Mouse (Mus musculus) embryonic facial prominence, embryonic 15.5 days (tissue): Measurements from ENCODE around the gene Slc19a3. TPM values are rescaled to one million over a fixed set of nuclear protein-coding genes. Genes with fewer than 3 reads are reported as not detected.

Experiments
- ATAC-seq: fragments of 200-750 bp; cut with Nextera tagmentation; 2 replicates; pipeline ENCODE4 v1.8.0; 2017; ENCODE audit warnings: low read depth, moderate TSS enrichment; ENCODE audit not compliant: insufficient number of reproducible peaks, low FRiP score, low TSS enrichment
- H3K27ac ChIP-seq: fragments of 300-500 bp; sonication (generic); replicated peaks from 2 replicates; pipeline ENCODE4 v1.5.1; 2015; ENCODE audit warnings: mild to moderate bottlenecking, inconsistent platforms
- H3K27me3 ChIP-seq: fragments of 300-500 bp; sonication (generic); 2 replicates; pipeline ENCODE4 v1.6.1; 2015; ENCODE audit warnings: inconsistent platforms
- H3K36me3 ChIP-seq: fragments of 300-500 bp; sonication (generic); 2 replicates; pipeline ENCODE4 v1.6.1; 2015; ENCODE audit warnings: mild to moderate bottlenecking, inconsistent platforms
- H3K4me1 ChIP-seq: fragments of 300-500 bp; sonication (generic); 2 replicates; pipeline ENCODE4 v1.6.1; 2015; ENCODE audit warnings: inconsistent platforms
- H3K4me2 ChIP-seq: fragments of 300-500 bp; sonication (generic); replicated peaks from 2 replicates; pipeline ENCODE4 v1.6.1; 2015; ENCODE audit warnings: mild to moderate bottlenecking, inconsistent platforms
- H3K4me3 ChIP-seq: fragments of 300-500 bp; sonication (generic); replicated peaks from 2 replicates; pipeline ENCODE4 v1.5.1; 2015; ENCODE audit warnings: mild to moderate bottlenecking, inconsistent platforms
- H3K9ac ChIP-seq: fragments of 300-500 bp; sonication (generic); 2 replicates; pipeline ENCODE4 v1.6.1; 2015; ENCODE audit warnings: inconsistent platforms
- H3K9me3 ChIP-seq: fragments of 300-500 bp; sonication (generic); replicated peaks from 2 replicates; pipeline ENCODE4 v1.6.1; 2016; ENCODE audit warnings: inconsistent platforms
- whole genome bisulfite sequencing: fragments of 180-500 bp; shearing (Covaris S2); methylation state at CpG from one replicate; pipeline ENCODE4 v1.1.7; 2015; 5-methylcytosine and 5-hydroxymethylcytosine counted together
- polyA plus RNA-seq: library from polyadenylated mRNA; unstranded; fragments of >200 nt; fragmentation: Nextera tagmentation; extraction: Ambion mirVana; gene quantifications from 2 replicates; pipeline ENCODE4 v1.2.1, GENCODE M21; 2015

Slc19a3 gene
- 0.33 and 0.36 TPM in 2 replicates for polyA plus RNA-seq

GRCm38 (mm10) chr1:83038109-83038672 lies at the start of gene Slc19a3:
TSS of gene Slc19a3 (minus strand) at chr1:83038448.
- Histone ChIP-seq H3K4me1 (0 out of 2 replicates have a peak, but pooled peaks cover 4% of the 10 kb centered on the region), H3K9ac (peak within 1 kb of the TSS; percentile 28), H3K9me3 (no peaks in the 10 kb centered on the region), H3K4me2 (peak within 1 kb of the TSS; percentile 54), H3K36me3 (no peaks in the 10 kb centered on the region), H3K27ac (peak within 1 kb of the TSS; percentile 13), H3K27me3 (no peaks in the 10 kb centered on the region), H3K4me3 (peak within 1 kb of the TSS; percentile 49)
- peak; percentile 86; the same call in 1 of the 2 replicates for ATAC-seq
- WGBS = 0% methylated on average over 25 of the region's 25 CpGs

GRCm38 (mm10) chr1:83084790-83085189 lies 46.5 kb upstream of the Slc19a3 start:
- no peak for ATAC-seq
- Histone ChIP-seq H3K9me3 (no peaks in the 10 kb centered on the region), H3K27ac (no peak overlapping the region), H3K36me3 (no peaks in the 10 kb centered on the region), H3K4me3 (no peak overlapping the region), H3K9ac (no peak overlapping the region), H3K4me1 (no peaks in the 10 kb centered on the region), H3K4me2 (no peak overlapping the region), H3K27me3 (no peaks in the 10 kb centered on the region)
- 91% methylated on average over 2 of the region's 2 CpGs for WGBS

- no peak for ATAC-seq
- Histone ChIP-seq H3K27me3 (no peaks in the 10 kb centered on the region), H3K4me2 (no peak overlapping the region), H3K9me3 (no peaks in the 10 kb centered on the region), H3K4me3 (no peak overlapping the region), H3K4me1 (no peaks in the 10 kb centered on the region), H3K9ac (no peak overlapping the region), H3K36me3 (no peaks in the 10 kb centered on the region), H3K27ac (no peak overlapping the region)
- WGBS = 49% methylated on average over 6 of the region's 6 CpGs
These were observed 38.8 kb upstream of the Slc19a3 start for GRCm38 (mm10) chr1:83077016-83077415.

GRCm38 (mm10) chr1:83076190-83076917 lies 38.1 kb upstream of the Slc19a3 start:
- peak overlapping the region; percentile 4; the same call in 1 of the 2 replicates for H3K9ac ChIP-seq
- H3K9me3 ChIP-seq = no peaks in the 10 kb centered on the region
- no peaks in the 10 kb centered on the region for H3K27me3 ChIP-seq
- H3K4me2 ChIP-seq = peak overlapping the region; percentile 38
- no peak for ATAC-seq
- no peak overlapping the region for H3K27ac ChIP-seq
- WGBS = 43% methylated on average over 11 of the region's 11 CpGs
- no peaks in the 10 kb centered on the region for H3K4me1 ChIP-seq
- peak overlapping the region; percentile 29 for H3K4me3 ChIP-seq
- H3K36me3 ChIP-seq = no peaks in the 10 kb centered on the region

- peak overlapping the region; percentile 29 for H3K4me3 ChIP-seq
- 40% methylated on average over 15 of the region's 15 CpGs for WGBS
- no peak for ATAC-seq
- H3K9me3 ChIP-seq = no peaks in the 10 kb centered on the region
- no peaks in the 10 kb centered on the region for H3K4me1 ChIP-seq
- no peaks in the 10 kb centered on the region for H3K36me3 ChIP-seq
- peak overlapping the region; percentile 38 for H3K4me2 ChIP-seq
- H3K27ac ChIP-seq = no peak overlapping the region
- peak overlapping the region; percentile 4; the same call in 1 of the 2 replicates for H3K9ac ChIP-seq
- H3K27me3 ChIP-seq = no peaks in the 10 kb centered on the region
These were observed 37.4 kb upstream of the Slc19a3 start for GRCm38 (mm10) chr1:83075526-83076189.

- ATAC-seq = no peak
- Histone ChIP-seq H3K9ac (no peak overlapping the region), H3K4me2 (no peak overlapping the region), H3K36me3 (no peaks in the 10 kb centered on the region), H3K4me1 (no peaks in the 10 kb centered on the region), H3K9me3 (no peaks in the 10 kb centered on the region), H3K27me3 (no peaks in the 10 kb centered on the region), H3K27ac (no peak overlapping the region), H3K4me3 (no peak overlapping the region)
- WGBS = 77% methylated on average over 10 of the region's 10 CpGs
These were observed 29.0 kb upstream of the Slc19a3 start for GRCm38 (mm10) chr1:83067205-83067604.

- WGBS = 80% methylated on average over 4 of the region's 4 CpGs
- Histone ChIP-seq H3K4me1 (no peaks in the 10 kb centered on the region), H3K27ac (no peak overlapping the region), H3K36me3 (no peaks in the 10 kb centered on the region), H3K4me3 (no peak overlapping the region), H3K4me2 (no peak overlapping the region), H3K9me3 (no peaks in the 10 kb centered on the region), H3K9ac (no peak overlapping the region), H3K27me3 (no peaks in the 10 kb centered on the region)
- ATAC-seq = no peak
These were observed 28.3 kb upstream of the Slc19a3 start for GRCm38 (mm10) chr1:83066577-83066976.

- Histone ChIP-seq H3K9ac (no peak overlapping the region), H3K4me2 (no peak overlapping the region), H3K27ac (no peak overlapping the region), H3K4me1 (no peaks in the 10 kb centered on the region), H3K27me3 (no peaks in the 10 kb centered on the region), H3K36me3 (no peaks in the 10 kb centered on the region), H3K4me3 (no peak overlapping the region), H3K9me3 (no peaks in the 10 kb centered on the region)
- no peak for ATAC-seq
- 22% methylated on average over 3 of the region's 3 CpGs for WGBS
These were observed 26.6 kb upstream of the Slc19a3 start for GRCm38 (mm10) chr1:83064851-83065250.

GRCm38 (mm10) chr1:83060643-83061042 lies 22.4 kb upstream of the Slc19a3 start, which contains the start of gene Krtap28-13:
TSS of gene Krtap28-13 (plus strand) at chr1:83060930.
- Histone ChIP-seq H3K27me3 (no peaks in the 10 kb centered on the region), H3K36me3 (no peaks in the 10 kb centered on the region), H3K4me3 (no peak within 1 kb of the TSS), H3K4me2 (no peak within 1 kb of the TSS), H3K9me3 (no peaks in the 10 kb centered on the region), H3K9ac (no peak within 1 kb of the TSS), H3K4me1 (no peaks in the 10 kb centered on the region), H3K27ac (no peak within 1 kb of the TSS)
- 88% methylated on average over 4 of the region's 4 CpGs for WGBS
- ATAC-seq = no peak

GRCm38 (mm10) chr1:83059278-83059677 lies 21.0 kb upstream of the Slc19a3 start, which contains the start of gene A030005K14Rik:
TSS of gene A030005K14Rik (minus strand) at chr1:83059378.
- Histone ChIP-seq H3K4me1 (no peaks in the 10 kb centered on the region), H3K9ac (no peak within 1 kb of the TSS), H3K9me3 (no peaks in the 10 kb centered on the region), H3K36me3 (no peaks in the 10 kb centered on the region), H3K4me2 (no peak within 1 kb of the TSS), H3K27ac (no peak within 1 kb of the TSS), H3K4me3 (no peak within 1 kb of the TSS), H3K27me3 (no peaks in the 10 kb centered on the region)
- WGBS = 85% methylated on average over 9 of the region's 9 CpGs
- ATAC-seq = no peak

GRCm38 (mm10) chr1:83058481-83058880 lies 20.2 kb upstream of the Slc19a3 start:
- Histone ChIP-seq H3K4me1 (no peaks in the 10 kb centered on the region), H3K4me2 (no peak overlapping the region), H3K27me3 (no peaks in the 10 kb centered on the region), H3K9ac (no peak overlapping the region), H3K27ac (no peak overlapping the region), H3K9me3 (no peaks in the 10 kb centered on the region), H3K36me3 (no peaks in the 10 kb centered on the region), H3K4me3 (no peak overlapping the region)
- WGBS = 33% methylated on average over 1 of the region's 1 CpGs
- no peak for ATAC-seq
